Mouse (Mus musculus): ENCODE measurements around the gene Tenm1.

GRCm38 (mm10) chrX:43429982-43430531 is 1.1 kb upstream of the Tenm1 start:
- TF ChIP-seq E2F4 (IDR thresholded peaks at IDR 0.05; ENCODE audit: borderline replicate concordance, low read depth, low read length) (no peak), ZNF384 (IDR thresholded peaks at IDR 0.05; ENCODE audit: low read depth, low read length) (no peak), SIN3A (IDR thresholded peaks at IDR 0.05; ENCODE audit: low read length) (no peak), TCF12 (IDR thresholded peaks at IDR 0.05; ENCODE audit: low read depth, low read length) (no peak), POLR2AphosphoS2 (IDR thresholded peaks at IDR 0.05; ENCODE audit: low read length) (no peak), MAZ (IDR thresholded peaks at IDR 0.05; ENCODE audit: low read depth, low read length) (no peak), CTCF (IDR thresholded peaks at IDR 0.05 in 2 of 3, conservative IDR thresholded peaks at IDR 0.05 in 1 of 3; ENCODE audit: control insufficient read depth in 1 of 3, insufficient read depth in 1 of 3, low read depth in 2 of 3, low read length in 3 of 3, poor library complexity in 1 of 3, severe bottlenecking in 1 of 3) (no peak), EP300 (IDR thresholded peaks at IDR 0.05; ENCODE audit: low read depth in 1 of 2, low read length in 2 of 2) (no peak), POLR2A (IDR thresholded peaks at IDR 0.05; ENCODE audit: control insufficient read depth in 1 of 2, insufficient read depth in 1 of 2, low read depth in 1 of 2, low read length in 2 of 2, poor library complexity in 1 of 2) (no peak), CHD1 (IDR thresholded peaks at IDR 0.05; ENCODE audit: low read depth, low read length) (no peak), MYC (IDR thresholded peaks at IDR 0.05; ENCODE audit: low read depth, low read length) (no peak), KAT2A (conservative IDR thresholded peaks at IDR 0.05; ENCODE audit: low read depth, low read length) (no peak)
